Mouse (Mus musculus): Measurements from ENCODE around the gene Rbp1. TPM values are rescaled to one million over a fixed set of nuclear protein-coding genes. Genes with fewer than 3 reads are reported as not detected.

Rbp1 gene
- total RNA-seq, 2 experiments from 2014 or later: 5.0 to 5.4 TPM

DNA sequence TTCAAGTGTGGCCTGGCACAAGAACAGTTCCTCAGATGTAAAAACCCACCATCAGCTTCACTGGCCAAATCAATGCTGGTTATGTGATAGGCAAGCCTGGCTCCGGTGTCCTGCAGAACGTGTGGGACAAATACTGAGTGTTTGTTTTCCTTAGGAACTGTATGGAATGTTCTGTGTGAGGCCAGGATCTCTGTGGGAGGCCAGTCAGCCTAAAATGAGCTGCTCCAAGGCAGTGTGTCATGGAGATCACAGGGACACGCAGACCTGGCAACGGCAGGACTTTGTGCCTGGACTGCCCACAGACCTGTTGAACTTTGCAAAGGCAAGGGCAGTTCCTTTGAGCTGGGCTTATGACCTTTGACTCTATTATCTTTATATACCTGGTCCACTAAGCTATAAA, 67.4 kb downstream of the Rbp1 start:
- DNase-seq (ENCODE audit: low spot score in 2 of 2): no peak

DNA sequence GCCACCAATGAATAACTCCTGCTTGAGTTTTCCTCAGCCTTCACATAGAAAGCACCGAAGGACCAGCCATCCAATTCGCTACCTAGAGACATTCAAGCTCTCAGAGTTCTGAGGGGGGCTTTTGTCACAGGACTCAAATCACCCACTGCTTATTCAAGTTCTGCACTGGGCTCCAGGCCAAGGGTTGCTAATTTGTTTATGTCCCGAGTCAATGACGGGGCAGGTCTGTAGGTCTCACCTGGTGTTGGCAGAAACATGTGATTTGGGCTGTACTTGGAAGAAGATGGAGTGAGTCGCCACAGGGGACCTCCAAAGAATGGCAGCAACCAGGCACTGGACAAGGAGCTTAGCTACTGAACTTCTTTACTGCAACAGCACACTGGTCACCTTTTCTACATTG, 68.3 kb downstream of the Rbp1 start:
- no peak for DNase-seq (ENCODE audit: low spot score in 2 of 2)

- DNase-seq (ENCODE audit: low spot score in 2 of 2): no peak
Measured at GRCm38 (mm10) chr9:98492212-98492611, 69.5 kb downstream of the Rbp1 start.

- no peak for DNase-seq (ENCODE audit: low spot score in 2 of 2)
Measured at GRCm38 (mm10) chr9:98492821-98493220, 70.1 kb downstream of the Rbp1 start.

Other genes starting within 250 kb of the Rbp1 start
- gene Nmnat3, start 135.5 kb upstream of the Rbp1 start, total RNA-seq (2021): 1 to 10 TPM; 1.4 to 1.6 TPM
- gene Rbp2, start 63.2 kb downstream of the Rbp1 start, total RNA-seq (2021): under 1 TPM in 1 of 2 experiments, not detected in 1; 0.53 TPM
- gene Copb2, start 140.8 kb downstream of the Rbp1 start, total RNA-seq (2021): 10 to 100 TPM; 88.7 to 91.7 TPM
- 10 to 100 TPM; 29.6 to 35.2 TPM for gene Mrps22, start 178.7 kb downstream of the Rbp1 start, total RNA-seq (2021)